Mouse (Mus musculus): ENCODE data around the gene Fam83g. TPM values are rescaled to one million over a fixed set of nuclear protein-coding genes. Genes with fewer than 3 reads are reported as not detected.
A peak's percentile ranks its signal among the peaks of the same experiment; 100 is the strongest.

The Fam83g gene
- total RNA-seq, 2 experiments from 2014 or later, result 0.17 to 0.25 TPM

- peak; percentile 45 for DNase-seq
Observed at GRCm38 (mm10) chr11:61674839-61675159, 9.1 kb upstream of the Fam83g start.

GRCm38 (mm10) chr11:61675332-61675731 is 8.6 kb upstream of the Fam83g start:
- DNase-seq, result no peak

- no peak for DNase-seq
Observed at GRCm38 (mm10) chr11:61676216-61676854, 7.6 kb upstream of the Fam83g start.

GRCm38 (mm10) chr11:61677709-61678108 is 6.2 kb upstream of the Fam83g start:
- no peak for DNase-seq

- DNase-seq, result no peak
Observed at GRCm38 (mm10) chr11:61679091-61679866, 4.6 kb upstream of the Fam83g start.

- no peak for DNase-seq
Observed at GRCm38 (mm10) chr11:61685119-61685725, 1.3 kb downstream of the Fam83g start.

- DNase-seq, result no peak
Observed at GRCm38 (mm10) chr11:61686141-61686540, 2.2 kb downstream of the Fam83g start.

- DNase-seq, result no peak
Observed at GRCm38 (mm10) chr11:61686906-61687453, 3.1 kb downstream of the Fam83g start.

- DNase-seq, result no peak
Observed at GRCm38 (mm10) chr11:61687595-61687994, 3.7 kb downstream of the Fam83g start.

GRCm38 (mm10) chr11:61692996-61693395 is 9.1 kb downstream of the Fam83g start:
- DNase-seq, result no peak

- no peak for DNase-seq
Observed at GRCm38 (mm10) chr11:61698852-61699251, 15.0 kb downstream of the Fam83g start.

GRCm38 (mm10) chr11:61699460-61699859 is 15.6 kb downstream of the Fam83g start:
- DNase-seq, result no peak

- peak; percentile 28 for DNase-seq
Observed at GRCm38 (mm10) chr11:61699933-61700332, 16.0 kb downstream of the Fam83g start.

- no peak for DNase-seq
Observed at GRCm38 (mm10) chr11:61701696-61702095, 17.8 kb downstream of the Fam83g start.

- DNase-seq, result no peak
Observed at GRCm38 (mm10) chr11:61702494-61702893, 18.6 kb downstream of the Fam83g start.

- no peak for DNase-seq
Observed at GRCm38 (mm10) chr11:61705581-61705980, 21.7 kb downstream of the Fam83g start.

GRCm38 (mm10) chr11:61706232-61706631 is 22.3 kb downstream of the Fam83g start:
- no peak for DNase-seq

- no peak for DNase-seq
Observed at GRCm38 (mm10) chr11:61708928-61709327, 25.0 kb downstream of the Fam83g start.

GRCm38 (mm10) chr11:61713157-61713855 is 29.4 kb downstream of the Fam83g start:
- no peak for DNase-seq

- DNase-seq, result peak; percentile 79
Observed at GRCm38 (mm10) chr11:61714346-61715117, 30.6 kb downstream of the Fam83g start.

GRCm38 (mm10) chr11:61715130-61715529 is 31.2 kb downstream of the Fam83g start:
- no peak for DNase-seq

GRCm38 (mm10) chr11:61717990-61718389 is 34.1 kb downstream of the Fam83g start:
- DNase-seq, result no peak

Data from heart, postnatal 4 days (tissue).